ENCODE assay signal across 8 mouse cellular contexts in genomic region chr11:72608071-72608679, GRCm38 (mm10). TPM values are rescaled to one million over a fixed set of nuclear protein-coding genes. Genes with fewer than 3 reads are reported as not detected.
A peak's percentile ranks its signal among the peaks of the same experiment; 100 is the strongest.
DNase-seq lines count a peak whose midpoint lies in the region; ATAC-seq and TF ChIP-seq lines count a peak whose summit lies in the region.

No protein-coding gene starts in this region.

- ATAC-seq in common myeloid progenitor, adult 5-6 weeks (replicated peaks; ENCODE audit: low read depth, poor library complexity, severe bottlenecking) = peak; percentile 83
- ATAC-seq in hindbrain, postnatal 0 days = peak; percentile 92
- peak; percentile 80 for ATAC-seq in megakaryocyte, adult 5-6 weeks (ENCODE audit: poor library complexity, severe bottlenecking)

- intact Hi-C loops in gastrocnemius, adult 2 months (cut with DNase I) = no loop called here
- intact Hi-C loops in left cerebral cortex, adult 2 months (cut with DNase I) = loop anchor here (5.0 kb wide), 2 partner anchors 116 to 189 kb away; partner anchors contain the start of genes Cyb5d2 and Zzef1

- no peaks in the 10 kb centered on the region for H3K27me3 ChIP-seq in hindbrain, postnatal 0 days (ENCODE audit: insufficient read depth, low read length)

- H3K4me3 ChIP-seq in gastrocnemius, adult 2 months = peak overlapping the region; percentile 98
- H3K4me3 ChIP-seq in hindbrain, postnatal 0 days (ENCODE audit: low read length) = peak overlapping the region; percentile 99
- H3K4me3 ChIP-seq in left cerebral cortex, adult 2 months = peak overlapping the region; percentile 79

- H3K27ac ChIP-seq in gastrocnemius, adult 2 months = peak overlapping the region; percentile 99
- peak overlapping the region; percentile 97 for H3K27ac ChIP-seq in hindbrain, postnatal 0 days
- H3K27ac ChIP-seq in left cerebral cortex, adult 2 months = peak overlapping the region; percentile 98

- no peaks in the 10 kb centered on the region for H3K4me1 ChIP-seq in hindbrain, postnatal 0 days (ENCODE audit: insufficient read depth, low read length)

- H3K9me3 ChIP-seq in hindbrain, postnatal 0 days (ENCODE audit: low read length) = no peaks in the 10 kb centered on the region

- no peak for TF ChIP-seq CTCF in gastrocnemius, adult 2 months (IDR thresholded peaks at IDR 0.05)
- TF ChIP-seq CTCF in hindbrain, postnatal 0 days (IDR thresholded peaks at IDR 0.05; ENCODE audit: low read depth) = no peak
- TF ChIP-seq CTCF in left cerebral cortex, adult 2 months (IDR thresholded peaks at IDR 0.05) = no peak

- under 1% methylated on average over 38 of the region's 55 CpGs for WGBS in hindbrain, postnatal 0 days

- H3K4me2 ChIP-seq in hindbrain, postnatal 0 days (ENCODE audit: low read depth, low read length) = peak overlapping the region; percentile 65

- H3K36me3 ChIP-seq in hindbrain, postnatal 0 days (ENCODE audit: insufficient read depth, low read length) = no peaks in the 10 kb centered on the region

- H3K9ac ChIP-seq in hindbrain, postnatal 0 days (replicated peaks; ENCODE audit: low read length) = peak overlapping the region; percentile 94

- peak; percentile 99 for DNase-seq in ZHBTc4 (ENCODE audit: low read depth, low spot score)
- peak; percentile 95 for DNase-seq in gastrocnemius, adult 2 months
- DNase-seq in hindbrain, postnatal 0 days (ENCODE audit: low spot score) = peak; percentile 97
- peak; percentile 82 to 89 for DNase-seq in left cerebral cortex, adult 2 months (ENCODE audit: extremely low spot score in 1 of 2, low spot score in 2 of 2)
- DNase-seq in right cerebral cortex, adult 2 months (ENCODE audit: low spot score in 2 of 2) = peak; percentile 89 to 90
- DNase-seq in urinary bladder, postnatal 14 days (ENCODE audit: low spot score) = peak; percentile 93

RNA-seq across cellular contexts. Expression of gene Ube2g1, which starts 1.1 kb away (rescaled TPM):
- total RNA-seq in common myeloid progenitor, adult 5-6 weeks (2017) = 37.2 and 41.3 TPM in 2 replicates
- total RNA-seq in gastrocnemius, adult 2 months (2021) = 10 to 100 TPM; 76.3 to 87.6 TPM
- total RNA-seq in hindbrain, postnatal 0 days (2014; rRNA removed) = 32.0 and 40.1 TPM in 2 replicates
- 65.4 and 68.1 TPM in 2 replicates for polyA plus RNA-seq in hindbrain, postnatal 0 days (2015; fragmentation: Nextera tagmentation; extraction: Ambion mirVana)
- 10 to 100 TPM; 51.2 to 52.2 TPM for total RNA-seq in left cerebral cortex, adult 2 months (2021)
- total RNA-seq in megakaryocyte, adult 5-6 weeks (2015) = 36.3 and 41.5 TPM in 2 replicates
- total RNA-seq in megakaryocyte, adult 5-6 weeks (2017) = 22.4 and 28.0 TPM in 2 replicates

RNA-seq across cellular contexts. Expression of gene Spns3, which starts 57.9 kb away (rescaled TPM):
- 20.5 and 29.3 TPM in 2 replicates for total RNA-seq in common myeloid progenitor, adult 5-6 weeks (2017)
- under 1 TPM; 0.06 to 0.18 TPM for total RNA-seq in gastrocnemius, adult 2 months (2021)
- 0.10 TPM in 1 of 2 replicates, not detected in the other for total RNA-seq in hindbrain, postnatal 0 days (2014; rRNA removed)
- 0.13 and 0.25 TPM in 2 replicates for polyA plus RNA-seq in hindbrain, postnatal 0 days (2015; fragmentation: Nextera tagmentation; extraction: Ambion mirVana)
- total RNA-seq in left cerebral cortex, adult 2 months (2021) = under 1 TPM; 0.38 to 0.47 TPM
- 4.7 and 5.4 TPM in 2 replicates for total RNA-seq in megakaryocyte, adult 5-6 weeks (2015)
- 4.3 and 6.4 TPM in 2 replicates for total RNA-seq in megakaryocyte, adult 5-6 weeks (2017)

Comparison
In these comparisons a context has a peak if more than half of its experiments do, and no peak if none do; other contexts are left out.
1. Peak in every context shown above with its lines: DNase-seq, ATAC-seq, H3K4me3 ChIP-seq and H3K27ac ChIP-seq.